Mouse (Mus musculus) liver, embryonic 14.5 days (tissue): Measurements from ENCODE around the gene Rftn1.

ENCODE experiments used
- CTCF ChIP-seq: IDR thresholded peaks from 2 replicates; pipeline ENCODE4 v1.5.1; 2016; ENCODE audit warnings: antibody characterized with exemption, low read depth, control low read depth
- EP300 ChIP-seq: IDR thresholded peaks from 2 replicates; pipeline ENCODE4 v1.6.1; 2016; ENCODE audit warnings: antibody characterized with exemption, low read depth

- TF ChIP-seq CTCF = no peak
- TF ChIP-seq EP300 = no peak
Observed at GRCm38 (mm10) chr17:50199075-50199850, 8.8 kb upstream of the Rftn1 start.
